Mouse (Mus musculus): ENCODE measurements around the gene Zbtb8b.
"Not testable (repeated sequence)": the region's sequence is repeated elsewhere in the genome, so short reads cannot be mapped to it uniquely, and the experiment has no call there.

Gene Zbtb8b

GRCm38 (mm10) chr4:129415892-129416291, 24.8 kb downstream of the Zbtb8b start:
- DNase-seq = no peak

- DNase-seq = no peak
Measured at GRCm38 (mm10) chr4:129410991-129411390, 29.7 kb downstream of the Zbtb8b start.

GRCm38 (mm10) chr4:129410532-129410931, 30.1 kb downstream of the Zbtb8b start:
- not testable (repeated sequence) for DNase-seq

- peak; percentile 83 for DNase-seq
Measured at GRCm38 (mm10) chr4:129406447-129406846, 34.2 kb downstream of the Zbtb8b start.

- no peak for DNase-seq
Measured at GRCm38 (mm10) chr4:129399813-129400212, 40.8 kb downstream of the Zbtb8b start.

GRCm38 (mm10) chr4:129396960-129397359, 43.7 kb downstream of the Zbtb8b start:
- DNase-seq = peak; percentile 86

GRCm38 (mm10) chr4:129394089-129394870, 46.4 kb downstream of the Zbtb8b start:
- no peak for DNase-seq

- no peak for DNase-seq
Measured at GRCm38 (mm10) chr4:129390936-129391557, 49.6 kb downstream of the Zbtb8b start.

- no peak for DNase-seq
Measured at GRCm38 (mm10) chr4:129390216-129390743, 50.4 kb downstream of the Zbtb8b start.

- DNase-seq = no peak
Measured at GRCm38 (mm10) chr4:129388404-129388803, 52.2 kb downstream of the Zbtb8b start.

GRCm38 (mm10) chr4:129386989-129387388, 53.7 kb downstream of the Zbtb8b start:
- DNase-seq = no peak

GRCm38 (mm10) chr4:129386269-129386946, 54.2 kb downstream of the Zbtb8b start:
- DNase-seq = no peak

- peak; percentile 44 for DNase-seq
Measured at GRCm38 (mm10) chr4:129385685-129386084, 55.0 kb downstream of the Zbtb8b start.

- peak; percentile 86 for DNase-seq
Measured at GRCm38 (mm10) chr4:129384440-129384839, 56.2 kb downstream of the Zbtb8b start.

GRCm38 (mm10) chr4:129383586-129383985, 57.1 kb downstream of the Zbtb8b start:
- peak; percentile 62 for DNase-seq

GRCm38 (mm10) chr4:129382488-129382887, 58.2 kb downstream of the Zbtb8b start:
- no peak for DNase-seq

GRCm38 (mm10) chr4:129382029-129382428, 58.6 kb downstream of the Zbtb8b start:
- no peak for DNase-seq

- DNase-seq = no peak
Measured at GRCm38 (mm10) chr4:129381148-129381547, 59.5 kb downstream of the Zbtb8b start.

- no peak for DNase-seq
Measured at GRCm38 (mm10) chr4:129379805-129380204, 60.8 kb downstream of the Zbtb8b start.

- DNase-seq = peak; percentile 58
Measured at GRCm38 (mm10) chr4:129377601-129378390, 62.9 kb downstream of the Zbtb8b start, which contains the start of gene Zbtb8a. Gene Zbtb8a, minus strand, starts transcription at chr4:129378116.

- peak; percentile 50 for DNase-seq
Measured at GRCm38 (mm10) chr4:129376961-129377545, 63.6 kb downstream of the Zbtb8b start.

- DNase-seq = no peak
Measured at GRCm38 (mm10) chr4:129375821-129376220, 64.8 kb downstream of the Zbtb8b start.
